Mouse (Mus musculus) heart, adult 2 months (tissue): ENCODE data around the gene Mrpl24. TPM values are rescaled to one million over a fixed set of nuclear protein-coding genes. Genes with fewer than 3 reads are reported as not detected.
A peak's percentile ranks its signal among the peaks of the same experiment; 100 is the strongest.

ENCODE experiments used
- DNase-seq, 2 experiments: peaks; one replicate each; pipeline ENCODE4 v3.0.0; 2021
- H3K27ac ChIP-seq: fragments of 200-600 bp; 2 replicates; pipeline ENCODE4 v1.8.1; 2022
- H3K27me3 ChIP-seq: fragments of 200-500 bp; 2 replicates; pipeline ENCODE4 v1.6.1; 2012; ENCODE audit warnings: mild to moderate bottlenecking, low read length, inconsistent platforms, mixed read lengths; ENCODE audit not compliant: control insufficient read depth, insufficient read depth
- H3K36me3 ChIP-seq: fragments of 200-500 bp; 2 replicates; pipeline ENCODE4 v1.6.1; 2012; ENCODE audit warnings: low read length, inconsistent platforms; ENCODE audit not compliant: control insufficient read depth, insufficient read depth
- H3K4me1 ChIP-seq: fragments of 200-500 bp; 2 replicates; pipeline ENCODE4 v1.6.1; 2011; ENCODE audit warnings: low read length; ENCODE audit not compliant: control insufficient read depth, insufficient read depth
- H3K4me3 ChIP-seq: fragments of 200-600 bp; 2 replicates; pipeline ENCODE4 v1.8.1; 2022
- H3K79me2 ChIP-seq: fragments of 200-500 bp; replicated peaks from 2 replicates; pipeline ENCODE4 v1.6.1; 2012; ENCODE audit warnings: mild to moderate bottlenecking, inconsistent platforms, low read length, moderate library complexity, mixed read lengths; ENCODE audit not compliant: control insufficient read depth, insufficient read depth
- H3K9ac ChIP-seq: fragments of 200-500 bp; 2 replicates; pipeline ENCODE4 v1.6.1; 2012; ENCODE audit warnings: low read depth, mild to moderate bottlenecking, control low read depth, inconsistent platforms, low read length, mixed read lengths
- CTCF ChIP-seq: fragments of 200-600 bp; IDR thresholded peaks from 2 replicates; pipeline ENCODE4 v1.8.1; 2022; ENCODE audit warnings: antibody characterized with exemption, mild to moderate bottlenecking, moderate library complexity
- EP300 ChIP-seq: fragments of 200-500 bp; IDR thresholded peaks from 2 replicates; pipeline ENCODE4 v1.6.1; 2011; ENCODE audit warnings: low read depth, low read length, control low read depth; ENCODE audit not compliant: insufficient read depth
- POLR2A ChIP-seq: fragments of 200-500 bp; IDR thresholded peaks from 2 replicates; pipeline ENCODE4 v1.6.1; 2011; ENCODE audit warnings: mild to moderate bottlenecking, low read depth, low read length, control low read depth; ENCODE audit not compliant: insufficient read depth
- WGBS: fragments of 180-500 bp; shearing (Covaris S2); methylation state at CpG from one replicate; pipeline ENCODE4 v1.1.7; 2018; 5-methylcytosine and 5-hydroxymethylcytosine counted together
- intact Hi-C: fragments of 180-260 bp; cut with DNase I; formaldehyde crosslinking; loops from one replicate; pipeline ENCODE4 v1.15.1; 2025
- polyA plus RNA-seq: library from polyadenylated mRNA; depleted of rRNA; stranded (reverse); fragments of >200 nt; gene quantifications from 2 replicates; pipeline ENCODE4 v1.2.3, GENCODE M21; 2012
- total RNA-seq, 2 experiments: library from RNA; stranded (reverse); gene quantifications; 2 replicates each; pipeline ENCODE4 v1.2.3; 2021

Gene Mrpl24
- total and polyA plus RNA-seq, 3 experiments, result 53.3 to 71.9 (median 70.4) TPM

DNA sequence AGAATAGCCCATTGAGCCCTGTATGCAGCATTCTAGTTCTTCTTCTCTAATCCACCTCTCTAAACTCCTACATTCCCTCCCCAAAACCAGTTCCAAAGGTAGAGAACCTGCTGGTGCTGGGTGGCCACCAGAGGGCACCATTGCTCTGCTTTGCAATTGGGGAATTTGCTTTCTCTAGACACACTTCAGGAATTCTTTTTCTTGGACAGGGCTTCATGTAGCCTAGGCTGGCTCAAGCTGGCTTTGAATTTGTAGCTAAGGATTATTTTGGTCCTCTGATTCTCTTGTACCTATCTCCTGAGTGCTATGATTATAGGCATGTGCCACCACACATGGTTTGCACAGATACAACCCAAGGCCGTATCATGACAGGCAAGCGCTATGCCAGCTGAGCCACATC, 16.5 kb downstream of the Mrpl24 start:
- Histone ChIP-seq H3K36me3 (peaks cover 5% of the 10 kb centered on the region), H3K9ac (no peak overlapping the region), H3K79me2 (no peaks in the 10 kb centered on the region), H3K27me3 (no peaks in the 10 kb centered on the region), H3K27ac (no peak overlapping the region), H3K4me3 (no peak overlapping the region), H3K4me1 (peaks cover 2% of the 10 kb centered on the region; the same call in 1 of the 2 replicates)
- peak; percentile 74 to 84 for DNase-seq
- TF ChIP-seq POLR2A (no peak), CTCF (peak; percentile 99), EP300 (peak; percentile 80; the same call in 1 of the 2 replicates)
- intact Hi-C loops, result loop anchor here (1.0 to 2.0 kb wide), 3 partner anchors 26 to 135 kb away; no protein-coding TSS in a partner anchor
- WGBS, result 99% methylated on average over 2 of the region's 2 CpGs

DNA sequence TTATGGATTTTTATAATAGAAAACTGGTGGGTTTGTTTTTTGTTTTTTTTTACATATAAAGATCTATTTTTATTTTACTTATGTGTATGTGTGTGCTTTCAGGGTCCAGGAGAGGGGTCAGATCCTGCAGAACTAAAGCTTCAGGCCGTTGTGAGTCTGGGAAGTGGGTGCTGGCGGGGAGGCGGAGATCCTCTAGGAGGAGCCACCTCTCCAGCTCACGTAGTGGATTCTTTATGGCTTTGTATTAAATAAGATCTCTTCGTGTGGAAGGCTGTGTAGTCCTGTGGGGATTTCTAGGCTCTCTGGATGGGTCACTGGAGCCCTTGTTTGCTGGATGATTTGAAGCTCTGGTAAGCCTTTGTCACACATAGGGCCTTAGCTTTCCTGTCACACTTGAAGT, 21.3 kb downstream of the Mrpl24 start:
- Histone ChIP-seq H3K9ac (no peak overlapping the region), H3K36me3 (peaks cover 2% of the 10 kb centered on the region; the same call in 1 of the 2 replicates), H3K79me2 (no peaks in the 10 kb centered on the region), H3K27me3 (no peaks in the 10 kb centered on the region), H3K4me1 (peaks cover 4% of the 10 kb centered on the region; the same call in 1 of the 2 replicates), H3K27ac (no peak overlapping the region), H3K4me3 (no peak overlapping the region)
- WGBS, result 75% methylated on average over 5 of the region's 5 CpGs
- no peak for DNase-seq
- TF ChIP-seq POLR2A (no peak), EP300 (no peak), CTCF (no peak)
- intact Hi-C loops, result no loop called here

DNA sequence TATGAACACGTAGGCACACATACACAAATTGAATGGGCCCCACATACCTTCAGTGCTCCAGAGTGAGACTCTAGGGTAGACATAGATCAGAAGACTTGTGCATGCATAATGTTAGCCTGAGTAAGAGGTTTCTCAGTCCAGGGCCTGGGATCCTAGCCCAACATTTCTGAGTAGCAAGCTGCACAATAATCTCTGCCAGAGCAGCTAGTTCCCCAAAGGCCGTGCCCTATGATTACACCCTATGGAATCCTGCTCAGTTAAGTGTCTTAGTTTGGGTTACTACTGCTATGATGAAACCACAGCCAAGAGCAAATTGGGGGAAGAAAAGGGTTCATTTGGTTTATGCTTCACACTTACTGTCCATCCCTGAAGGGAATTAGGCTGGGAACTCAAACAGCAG, 23.2 kb downstream of the Mrpl24 start:
- no peak overlapping the region for H3K4me3 ChIP-seq
- no peaks in the 10 kb centered on the region for H3K79me2 ChIP-seq
- H3K9ac ChIP-seq, result no peak overlapping the region
- peaks cover 4% of the 10 kb centered on the region; the same call in 1 of the 2 replicates for H3K4me1 ChIP-seq
- WGBS, result 86% methylated on average over 2 of the region's 2 CpGs
- no peak for TF ChIP-seq CTCF
- TF ChIP-seq EP300, result no peak
- TF ChIP-seq POLR2A, result no peak
- no peak overlapping the region for H3K27ac ChIP-seq
- intact Hi-C loops, result no loop called here
- peaks cover 2% of the 10 kb centered on the region; the same call in 1 of the 2 replicates for H3K36me3 ChIP-seq
- peaks cover 2% of the 10 kb centered on the region; the same call in 1 of the 2 replicates for H3K27me3 ChIP-seq
- DNase-seq, result no peak

DNA sequence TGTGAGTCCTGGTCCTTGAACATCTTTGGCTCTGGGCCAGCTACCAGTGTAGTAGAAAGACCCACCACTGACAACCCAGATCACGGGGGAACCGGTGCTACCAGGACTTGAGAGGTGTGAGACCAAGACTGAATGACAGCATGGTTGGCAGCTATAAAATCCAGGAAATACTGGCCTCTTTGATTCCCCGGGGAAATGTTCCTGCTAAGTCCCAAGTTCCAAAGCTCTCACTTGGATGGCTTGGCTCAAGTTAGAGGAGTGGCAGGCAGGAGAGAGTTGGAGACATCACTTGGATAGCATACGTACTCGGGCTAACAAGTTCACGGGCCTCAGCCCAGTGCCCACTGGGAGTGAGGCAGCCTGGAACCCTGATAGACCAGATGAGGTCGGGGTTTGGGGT, 24.3 kb downstream of the Mrpl24 start:
- no peak for DNase-seq
- H3K9ac ChIP-seq, result no peak overlapping the region
- no peak overlapping the region for H3K4me3 ChIP-seq
- intact Hi-C loops, result no loop called here
- H3K27me3 ChIP-seq, result peaks cover 2% of the 10 kb centered on the region; the same call in 1 of the 2 replicates
- H3K4me1 ChIP-seq, result peaks cover 5% of the 10 kb centered on the region
- 66% methylated on average over 7 of the region's 7 CpGs for WGBS
- H3K79me2 ChIP-seq, result no peaks in the 10 kb centered on the region
- no peak overlapping the region for H3K27ac ChIP-seq
- H3K36me3 ChIP-seq, result peaks cover 2% of the 10 kb centered on the region; the same call in 1 of the 2 replicates
- TF ChIP-seq POLR2A (no peak), EP300 (no peak), CTCF (no peak)

DNA sequence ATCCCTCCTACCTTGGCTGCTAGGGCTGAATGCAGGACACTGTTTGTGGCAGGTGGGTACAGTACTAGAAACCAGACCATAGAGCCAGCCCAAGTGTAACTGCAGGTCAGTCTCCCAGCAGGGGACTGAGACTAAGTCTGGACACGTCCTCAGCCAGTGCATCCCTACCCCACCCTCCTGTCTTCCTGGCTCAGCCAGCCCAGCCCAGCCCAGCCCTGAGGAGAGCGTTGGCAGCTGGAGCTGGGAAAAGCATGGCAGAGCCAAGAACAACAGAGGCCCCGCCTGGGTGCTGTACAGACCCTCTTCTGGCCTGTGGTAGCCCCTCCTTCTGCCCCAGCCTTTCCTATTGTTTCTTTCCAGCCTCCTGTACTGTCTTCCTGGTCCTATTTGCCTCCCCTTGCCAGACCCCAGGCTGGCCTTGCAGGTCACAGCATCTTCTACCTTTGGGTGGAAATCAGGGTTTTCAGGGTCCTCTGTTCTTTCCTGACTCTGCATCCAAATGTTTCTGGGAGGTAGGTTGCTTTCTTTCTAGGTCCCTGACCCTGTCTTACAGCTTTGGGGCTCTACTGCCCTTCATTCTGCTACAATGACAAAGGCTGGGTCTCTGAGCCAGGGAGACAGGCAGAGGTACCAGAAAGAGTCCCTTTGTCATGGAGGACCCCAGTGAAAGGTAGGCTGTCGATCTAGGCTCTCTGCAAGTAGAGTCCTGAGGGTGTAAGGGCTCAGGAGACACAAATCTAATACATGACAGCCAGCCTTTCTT, 25.7 kb downstream of the Mrpl24 start:
- no peak overlapping the region for H3K27ac ChIP-seq
- H3K9ac ChIP-seq, result no peak overlapping the region
- peaks cover 5% of the 10 kb centered on the region for H3K4me1 ChIP-seq
- H3K79me2 ChIP-seq, result no peaks in the 10 kb centered on the region
- TF ChIP-seq CTCF (no peak), POLR2A (no peak), EP300 (no peak)
- WGBS, result 18% methylated on average over 4 of the region's 4 CpGs
- intact Hi-C loops, result no loop called here
- DNase-seq, result peak in 1 of 2 experiments; percentile 55
- no peaks in the 10 kb centered on the region for H3K36me3 ChIP-seq
- no peak overlapping the region for H3K4me3 ChIP-seq
- H3K27me3 ChIP-seq, result peaks cover 6% of the 10 kb centered on the region; the same call in 1 of the 2 replicates
